17 mouse cellular contexts compared by ENCODE assay signal in genomic region chr8:124181751-124182150, GRCm38 (mm10). TPM values are rescaled to one million over a fixed set of nuclear protein-coding genes. Genes with fewer than 3 reads are reported as not detected.
DNase-seq lines count a peak whose midpoint lies in the region; ATAC-seq and TF ChIP-seq lines count a peak whose summit lies in the region.
"Had no signal": no experiment of that assay in that cellular context is flagged by ENCODE, and none has a peak within 500 bp of the region (broad histone marks: within the 10 kb centered on the region; RNA-seq: fewer than 3 reads in every experiment).

No protein-coding gene starts in this region.

- H3K4me3 ChIP-seq in intestine, embryonic 15.5 days (replicated peaks): no peak overlapping the region
- no peak overlapping the region for H3K4me3 ChIP-seq in intestine, postnatal 0 days (ENCODE audit: low read depth, low read length)
- H3K4me3 ChIP-seq in heart, embryonic 15.5 days: no peak overlapping the region
- H3K4me3 ChIP-seq: forebrain, embryonic 12.5 days had no signal

- H3K9me3 ChIP-seq in intestine, embryonic 15.5 days: no peaks in the 10 kb centered on the region
- no peaks in the 10 kb centered on the region for H3K9me3 ChIP-seq in intestine, postnatal 0 days (ENCODE audit: control insufficient read depth)
- H3K9me3 ChIP-seq in heart, embryonic 15.5 days (replicated peaks): no peaks in the 10 kb centered on the region
- H3K9me3 ChIP-seq: forebrain, embryonic 12.5 days had no signal

- peak; percentile 17; the same call in 1 of the 2 replicates for ATAC-seq in intestine, embryonic 15.5 days
- ATAC-seq in intestine, postnatal 0 days: no peak
- ATAC-seq in heart, embryonic 15.5 days (replicated peaks; ENCODE audit: insufficient number of reproducible peaks, insufficient read depth, low FRiP score, low read depth): peak; percentile 28; the same call in 1 of the 2 replicates

- no peak for TF ChIP-seq CTCF in intestine, postnatal 0 days (IDR thresholded peaks at IDR 0.05; ENCODE audit: low read depth)

- H3K36me3 ChIP-seq in intestine, embryonic 15.5 days: no peaks in the 10 kb centered on the region
- H3K36me3 ChIP-seq in intestine, postnatal 0 days (ENCODE audit: control insufficient read depth, insufficient read depth): no peaks in the 10 kb centered on the region
- no peaks in the 10 kb centered on the region for H3K36me3 ChIP-seq in heart, embryonic 15.5 days
- H3K36me3 ChIP-seq: forebrain, embryonic 12.5 days had no signal

- no peak overlapping the region for H3K4me2 ChIP-seq in intestine, embryonic 15.5 days (replicated peaks)
- H3K4me2 ChIP-seq in intestine, postnatal 0 days (replicated peaks; ENCODE audit: low read depth): no peak overlapping the region
- H3K4me2 ChIP-seq in heart, embryonic 15.5 days: no peak overlapping the region
- H3K4me2 ChIP-seq: forebrain, embryonic 12.5 days; liver, embryonic 11.5 days had no signal

- 54% methylated on average over 5 of the region's 5 CpGs for WGBS in intestine, embryonic 15.5 days
- WGBS in intestine, postnatal 0 days: 56% methylated on average over 5 of the region's 5 CpGs
- WGBS in heart, embryonic 15.5 days: 58% methylated on average over 5 of the region's 5 CpGs

- H3K9ac ChIP-seq in intestine, embryonic 15.5 days: no peak overlapping the region
- H3K9ac ChIP-seq in intestine, postnatal 0 days (ENCODE audit: low read depth, low read length): no peak overlapping the region
- no peak overlapping the region for H3K9ac ChIP-seq in heart, embryonic 15.5 days
- H3K9ac ChIP-seq: forebrain, embryonic 12.5 days had no signal

- H3K27ac ChIP-seq in intestine, embryonic 15.5 days: peak overlapping the region; percentile 22; the same call in 1 of the 2 replicates
- no peak overlapping the region for H3K27ac ChIP-seq in intestine, postnatal 0 days (ENCODE audit: low read depth, low read length)
- H3K27ac ChIP-seq in heart, embryonic 15.5 days: peak overlapping the region; percentile 69
- H3K27ac ChIP-seq: forebrain, embryonic 12.5 days; hindbrain, postnatal 0 days had no signal

- no peaks in the 10 kb centered on the region for H3K27me3 ChIP-seq in intestine, embryonic 15.5 days (replicated peaks)
- no peaks in the 10 kb centered on the region for H3K27me3 ChIP-seq in intestine, postnatal 0 days (replicated peaks; ENCODE audit: control insufficient read depth, insufficient read depth, low read length)
- peaks cover 32% of the 10 kb centered on the region for H3K27me3 ChIP-seq in heart, embryonic 15.5 days
- H3K27me3 ChIP-seq: forebrain, embryonic 12.5 days had no signal

- DNase-seq in heart, adult 11 months: peak; percentile 91
- DNase-seq in heart, adult 9 months (ENCODE audit: low spot score in 2 of 2): no peak
- peak; percentile 51 for DNase-seq in lung, postnatal 10 days
- DNase-seq in ovary, postnatal 36 days (ENCODE audit: low spot score): no peak
- DNase-seq in kidney, adult 11 months: no peak
- DNase-seq: B cell, adult 2 months; cerebellum, adult 9-10 months; gastrocnemius, postnatal 14 days; kidney, adult 8-10 months; kidney, postnatal 36 days; thymus, postnatal 14 days had no signal

- peaks cover 20% of the 10 kb centered on the region for H3K4me1 ChIP-seq in intestine, embryonic 15.5 days (replicated peaks)
- H3K4me1 ChIP-seq in intestine, postnatal 0 days (replicated peaks; ENCODE audit: control insufficient read depth, insufficient read depth, low read length): no peaks in the 10 kb centered on the region
- H3K4me1 ChIP-seq in heart, embryonic 15.5 days (replicated peaks): peaks cover 36% of the 10 kb centered on the region

RNA-seq across cellular contexts. Expression of gene Galnt2, which starts 49.4 kb away (rescaled TPM):
- polyA plus RNA-seq in intestine, embryonic 15.5 days (2015; fragmentation: Nextera tagmentation; extraction: Ambion mirVana): 58.8 and 66.9 TPM in 2 replicates
- 44.0 and 48.7 TPM in 2 replicates for polyA plus RNA-seq in intestine, postnatal 0 days (2015; fragmentation: Nextera tagmentation; extraction: Ambion mirVana)
- 44.7 and 55.3 TPM in 2 replicates for polyA plus RNA-seq in heart, embryonic 15.5 days (2015; fragmentation: Nextera tagmentation; extraction: Ambion mirVana)

Comparison
In these comparisons a context has a peak if more than half of its experiments do, and no peak if none do; other contexts are left out.
1. DNase-seq: peak in heart, adult 11 months (single experiment) and lung, postnatal 10 days (single experiment); none in heart, adult 9 months (0 of 2), ovary, postnatal 36 days (single experiment) and kidney, adult 11 months (single experiment).